Mouse (Mus musculus) midbrain, embryonic 12.5 days (tissue): ENCODE measurements at regions not wholly inside any gene's neighbourhood (a gene's known extent, or its start where the extent isn't known, plus 50 kb on each side); places are given as distances from the start of the nearest gene placed in this dataset.

Experiments
- ATAC-seq: fragments of 200-750 bp; cut with Nextera tagmentation; 2 replicates; pipeline ENCODE4 v1.8.0; 2017; ENCODE audit warnings: low read depth, moderate TSS enrichment, moderate library complexity; ENCODE audit not compliant: low FRiP score
- H3K27ac ChIP-seq: fragments of 300-500 bp; sonication (generic); replicated peaks from 2 replicates; pipeline ENCODE4 v1.5.1; 2016; ENCODE audit warnings: mild to moderate bottlenecking
- H3K27me3 ChIP-seq: fragments of 300-500 bp; sonication (generic); 2 replicates; pipeline ENCODE4 v1.6.1; 2016; ENCODE audit warnings: mild to moderate bottlenecking
- H3K36me3 ChIP-seq: fragments of 300-500 bp; sonication (generic); 2 replicates; pipeline ENCODE4 v1.6.1; 2016
- H3K4me1 ChIP-seq: fragments of 300-500 bp; sonication (generic); 2 replicates; pipeline ENCODE4 v1.6.1; 2016
- H3K4me2 ChIP-seq: fragments of 300-500 bp; sonication (generic); replicated peaks from 2 replicates; pipeline ENCODE4 v1.6.1; 2016; ENCODE audit warnings: mild to moderate bottlenecking, moderate library complexity
- H3K4me3 ChIP-seq: fragments of 300-500 bp; sonication (generic); 2 replicates; pipeline ENCODE4 v1.5.1; 2016; ENCODE audit warnings: mild to moderate bottlenecking
- H3K9ac ChIP-seq: fragments of 300-500 bp; sonication (generic); replicated peaks from 2 replicates; pipeline ENCODE4 v1.6.1; 2016; ENCODE audit warnings: mild to moderate bottlenecking, moderate library complexity
- H3K9me3 ChIP-seq: fragments of 300-500 bp; sonication (generic); 2 replicates; pipeline ENCODE4 v1.6.1; 2016; ENCODE audit warnings: mild to moderate bottlenecking
- WGBS: fragments of 180-500 bp; shearing (Covaris S2); methylation state at CpG from one replicate; pipeline ENCODE4 v1.1.7; 2016; 5-methylcytosine and 5-hydroxymethylcytosine counted together

DNA sequence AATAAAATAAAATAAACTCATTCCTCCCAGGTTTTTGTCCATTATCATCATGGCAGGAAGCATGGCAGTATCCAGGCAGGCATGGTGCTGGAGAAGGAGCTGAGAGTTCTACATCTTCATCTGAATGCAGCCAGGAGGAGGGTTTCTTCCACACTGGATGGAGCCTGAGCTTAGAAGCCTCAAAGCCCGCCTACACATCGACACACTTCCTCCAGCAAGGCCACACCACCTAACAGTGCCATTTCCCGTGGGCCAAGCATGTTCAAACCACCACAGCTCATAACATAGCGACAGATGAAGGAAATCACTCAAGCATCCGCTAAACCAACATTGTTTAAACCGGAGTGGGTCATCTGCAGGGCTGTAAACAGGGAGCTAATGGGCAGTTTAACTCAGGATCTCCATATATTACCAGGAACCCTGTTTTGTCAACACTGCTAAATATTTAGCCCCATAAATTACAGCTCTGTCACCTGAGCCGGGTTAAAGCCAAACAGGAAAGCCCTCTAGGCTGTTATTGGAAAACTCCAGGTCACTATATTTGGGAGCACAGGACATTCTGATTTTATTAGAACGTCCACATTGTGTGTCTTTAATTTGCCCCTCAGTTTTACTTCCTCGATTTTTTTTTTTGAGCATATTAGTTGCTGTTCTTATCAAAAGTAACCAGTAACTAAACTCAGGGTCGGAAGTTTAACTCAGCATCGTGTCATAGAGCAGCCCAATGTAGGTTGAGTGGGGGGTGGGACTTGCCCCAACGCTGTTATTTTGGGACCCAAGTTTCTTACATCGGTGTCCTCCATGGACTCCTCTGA, 77.9 kb upstream of the Cpm start:
- no peak for ATAC-seq

DNA sequence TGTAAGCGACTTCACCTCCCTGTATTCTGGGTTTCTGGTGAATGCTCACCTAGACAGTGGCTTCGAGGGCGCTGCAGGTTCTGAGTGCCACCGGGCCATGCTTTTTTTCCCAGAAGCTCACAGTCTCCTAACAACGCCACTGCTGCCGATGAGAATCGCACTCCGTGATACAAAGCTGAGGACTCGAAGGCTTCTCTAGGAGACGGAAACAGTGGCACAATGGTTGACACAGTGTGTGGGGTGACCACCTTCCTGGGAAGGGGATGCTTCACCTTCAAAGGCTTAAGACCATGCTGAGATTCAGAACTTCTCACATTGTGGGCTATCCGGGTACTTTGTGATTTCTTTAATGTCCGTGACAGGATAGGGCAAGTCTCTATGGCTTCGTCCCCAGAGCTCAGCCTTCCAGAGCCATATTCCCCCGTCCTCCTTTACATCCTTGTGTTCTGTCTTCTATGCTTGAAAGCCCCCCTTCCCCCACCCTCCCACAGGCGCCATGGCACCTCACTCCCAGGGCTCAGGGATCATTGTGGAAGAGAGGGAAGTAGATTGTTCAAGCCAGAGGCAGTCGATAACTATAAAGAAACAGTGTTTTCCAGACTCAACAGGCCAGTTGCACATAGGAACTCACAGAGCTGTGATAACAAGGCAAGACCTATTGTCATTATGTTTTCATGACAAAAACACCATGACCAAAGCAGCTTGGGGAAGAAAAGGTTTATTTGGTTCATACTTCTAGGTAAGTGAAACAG, 79.3 kb upstream of the Cpm start:
- Histone ChIP-seq H3K4me3 (no peak overlapping the region), H3K9me3 (no peaks in the 10 kb centered on the region), H3K27ac (no peak overlapping the region), H3K27me3 (0 out of 2 replicates have a peak, but pooled peaks cover 3% of the 10 kb centered on the region), H3K4me1 (no peaks in the 10 kb centered on the region), H3K4me2 (no peak overlapping the region), H3K36me3 (no peaks in the 10 kb centered on the region), H3K9ac (no peak overlapping the region)
- ATAC-seq: no peak
- 80% methylated on average over 16 of the region's 16 CpGs for WGBS

More for the DNA sequence above, 77.9 kb upstream of the Cpm start:
- Histone ChIP-seq H3K4me3 (no peak overlapping the region), H3K4me1 (no peaks in the 10 kb centered on the region), H3K27me3 (0 out of 2 replicates have a peak, but pooled peaks cover 3% of the 10 kb centered on the region), H3K27ac (no peak overlapping the region), H3K36me3 (no peaks in the 10 kb centered on the region), H3K9me3 (no peaks in the 10 kb centered on the region), H3K9ac (no peak overlapping the region), H3K4me2 (no peak overlapping the region)
- 91% methylated on average over 13 of the region's 13 CpGs for WGBS

DNA sequence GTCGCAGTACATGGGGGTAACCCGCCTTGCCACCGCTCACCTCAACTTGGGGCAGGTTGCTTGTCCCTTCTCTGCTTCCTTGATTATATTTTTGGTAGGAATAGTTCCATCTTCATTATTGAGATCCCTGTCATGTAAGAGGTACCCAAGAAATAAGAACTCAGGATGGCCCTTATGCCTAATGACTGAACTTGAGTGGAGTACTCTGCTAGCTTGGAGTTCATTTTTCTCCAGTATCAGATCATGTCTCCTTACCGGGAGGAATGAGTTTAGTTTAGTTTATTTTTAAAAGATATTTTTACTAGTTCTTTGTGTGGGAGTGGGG, 79.8 kb upstream of the Cpm start:
- Histone ChIP-seq H3K27me3 (0 out of 2 replicates have a peak, but pooled peaks cover 3% of the 10 kb centered on the region), H3K9me3 (no peaks in the 10 kb centered on the region), H3K36me3 (no peaks in the 10 kb centered on the region), H3K9ac (no peak overlapping the region), H3K4me2 (no peak overlapping the region), H3K27ac (no peak overlapping the region), H3K4me1 (no peaks in the 10 kb centered on the region), H3K4me3 (no peak overlapping the region)
- ATAC-seq: no peak
- WGBS: 94% methylated on average over 4 of the region's 4 CpGs

DNA sequence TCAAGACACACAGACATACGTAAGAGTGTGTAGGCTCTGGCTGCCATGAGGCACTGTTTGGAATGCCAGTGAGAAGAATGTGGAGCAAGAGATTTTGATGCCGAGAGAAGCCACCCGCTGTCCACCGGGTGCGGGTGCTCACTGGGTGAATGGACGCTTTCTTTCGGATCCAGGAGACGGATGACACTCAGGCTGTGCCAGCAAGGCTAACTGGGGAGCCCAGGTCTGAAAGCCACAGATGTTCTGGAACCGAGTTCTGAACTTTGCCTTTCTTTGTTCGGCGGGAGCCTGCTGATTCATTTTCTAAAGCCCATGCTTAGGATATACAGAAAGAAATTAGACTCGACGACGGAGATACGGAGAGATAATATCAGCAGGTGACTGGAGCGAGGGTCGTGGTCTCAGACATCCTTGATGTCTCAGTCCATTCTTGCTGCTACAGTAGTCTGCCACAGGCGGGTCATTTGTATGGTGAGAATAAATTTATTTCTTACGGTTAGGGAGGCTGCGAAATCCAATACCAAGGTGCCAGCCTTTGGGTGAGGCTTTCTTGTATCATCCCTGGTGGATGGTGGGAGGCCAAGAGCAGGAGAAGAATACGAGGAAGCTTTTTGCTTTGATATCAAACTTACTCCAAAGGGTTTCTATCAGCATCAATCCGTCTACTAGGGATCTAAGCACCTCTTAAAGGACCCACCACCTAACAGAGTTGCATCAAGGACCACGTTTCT, 80.4 kb upstream of the Cpm start:
- Histone ChIP-seq H3K4me2 (no peak overlapping the region), H3K4me1 (no peaks in the 10 kb centered on the region), H3K9ac (no peak overlapping the region), H3K27ac (no peak overlapping the region), H3K27me3 (0 out of 2 replicates have a peak, but pooled peaks cover 3% of the 10 kb centered on the region), H3K36me3 (no peaks in the 10 kb centered on the region), H3K9me3 (no peaks in the 10 kb centered on the region), H3K4me3 (no peak overlapping the region)
- no peak for ATAC-seq
- WGBS: 93% methylated on average over 23 of the region's 23 CpGs

DNA sequence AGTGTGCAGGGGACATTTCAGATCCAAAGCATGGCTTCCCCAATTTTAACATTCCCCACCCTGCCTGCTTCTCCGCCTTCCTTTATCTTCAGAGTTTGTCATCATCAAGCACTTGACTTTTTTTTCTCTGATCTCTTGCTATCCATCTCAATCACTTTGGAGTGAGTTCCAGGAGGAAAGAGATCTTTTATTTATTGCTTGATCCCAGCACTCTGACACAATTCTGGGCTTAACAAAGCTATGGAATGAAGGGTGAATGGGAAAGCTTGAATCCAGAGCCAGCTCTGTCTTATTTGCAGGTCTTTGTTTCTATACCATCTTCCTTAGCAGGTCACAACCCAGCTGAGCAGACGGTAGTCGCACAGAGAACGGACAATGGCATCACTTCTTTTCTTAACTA, 81.0 kb upstream of the Cpm start:
- H3K4me2 ChIP-seq: no peak overlapping the region
- WGBS: 90% methylated on average over 4 of the region's 4 CpGs
- no peak for ATAC-seq
- no peak overlapping the region for H3K9ac ChIP-seq
- H3K9me3 ChIP-seq: no peaks in the 10 kb centered on the region
- no peaks in the 10 kb centered on the region for H3K36me3 ChIP-seq
- H3K4me3 ChIP-seq: no peak overlapping the region
- H3K27me3 ChIP-seq: 0 out of 2 replicates have a peak, but pooled peaks cover 3% of the 10 kb centered on the region
- H3K27ac ChIP-seq: no peak overlapping the region
- no peaks in the 10 kb centered on the region for H3K4me1 ChIP-seq

DNA sequence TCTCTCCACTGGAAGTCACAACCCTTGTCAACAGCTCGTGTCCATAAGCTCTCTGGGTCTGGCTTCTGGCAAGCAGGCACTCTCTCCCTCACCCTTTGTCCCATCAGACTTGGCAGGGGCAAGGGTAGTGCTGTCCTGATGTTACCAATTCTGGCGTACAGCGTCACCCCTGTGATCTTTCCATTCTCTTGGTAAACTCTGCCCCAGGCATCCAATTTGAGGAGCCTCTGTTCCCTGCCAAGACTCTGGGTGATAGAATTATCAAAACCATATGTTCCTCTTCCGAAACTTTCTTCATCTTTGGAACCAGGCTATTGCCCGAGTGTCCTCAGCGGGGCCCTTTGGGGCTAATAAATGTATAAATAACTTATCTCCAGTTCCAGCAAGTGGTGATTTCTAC, 82.0 kb upstream of the Cpm start:
- H3K27ac ChIP-seq: no peak overlapping the region
- 0 out of 2 replicates have a peak, but pooled peaks cover 3% of the 10 kb centered on the region for H3K27me3 ChIP-seq
- no peak overlapping the region for H3K4me3 ChIP-seq
- WGBS: 88% methylated on average over 6 of the region's 6 CpGs
- no peaks in the 10 kb centered on the region for H3K9me3 ChIP-seq
- H3K36me3 ChIP-seq: no peaks in the 10 kb centered on the region
- no peaks in the 10 kb centered on the region for H3K4me1 ChIP-seq
- H3K9ac ChIP-seq: no peak overlapping the region
- no peak for ATAC-seq
- no peak overlapping the region for H3K4me2 ChIP-seq

DNA sequence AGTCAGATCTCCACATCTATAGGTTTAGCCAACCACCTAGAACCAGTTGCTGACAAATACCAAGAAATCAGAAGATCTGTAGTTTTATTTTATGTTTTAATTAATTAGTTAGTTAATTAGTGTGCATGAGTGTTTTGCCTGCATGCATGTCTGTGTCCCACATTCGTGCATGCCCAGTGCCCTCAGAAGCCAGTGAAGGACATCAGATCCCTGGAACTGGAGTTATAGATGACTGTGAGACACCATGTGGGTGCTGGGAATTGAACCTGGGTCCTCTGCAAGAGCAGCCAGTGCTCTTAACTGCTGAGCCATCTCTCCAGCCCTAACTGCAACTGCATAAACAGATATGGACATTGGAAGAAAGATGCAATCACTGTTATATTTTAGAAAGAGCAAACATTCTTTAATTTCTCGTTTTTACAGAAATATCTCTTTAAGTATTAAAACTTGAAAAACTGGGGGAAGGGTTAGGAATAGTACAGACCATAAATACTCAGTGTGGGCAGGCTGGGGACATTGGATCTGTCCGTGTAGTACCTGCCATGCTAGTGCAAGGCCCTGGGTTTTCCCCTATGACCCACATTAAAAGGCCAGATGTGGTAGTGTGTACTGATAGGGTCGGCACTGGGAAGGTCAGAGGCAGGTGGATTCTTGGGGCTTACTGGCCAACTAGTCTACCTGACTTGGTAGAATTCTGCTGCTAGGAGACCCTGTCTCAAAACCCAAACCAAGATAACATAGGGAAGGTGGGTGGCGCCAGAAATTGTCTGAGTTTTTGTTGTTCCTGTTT, 83.3 kb upstream of the Cpm start:
- 91% methylated on average over 5 of the region's 5 CpGs for WGBS
- no peak for ATAC-seq

DNA sequence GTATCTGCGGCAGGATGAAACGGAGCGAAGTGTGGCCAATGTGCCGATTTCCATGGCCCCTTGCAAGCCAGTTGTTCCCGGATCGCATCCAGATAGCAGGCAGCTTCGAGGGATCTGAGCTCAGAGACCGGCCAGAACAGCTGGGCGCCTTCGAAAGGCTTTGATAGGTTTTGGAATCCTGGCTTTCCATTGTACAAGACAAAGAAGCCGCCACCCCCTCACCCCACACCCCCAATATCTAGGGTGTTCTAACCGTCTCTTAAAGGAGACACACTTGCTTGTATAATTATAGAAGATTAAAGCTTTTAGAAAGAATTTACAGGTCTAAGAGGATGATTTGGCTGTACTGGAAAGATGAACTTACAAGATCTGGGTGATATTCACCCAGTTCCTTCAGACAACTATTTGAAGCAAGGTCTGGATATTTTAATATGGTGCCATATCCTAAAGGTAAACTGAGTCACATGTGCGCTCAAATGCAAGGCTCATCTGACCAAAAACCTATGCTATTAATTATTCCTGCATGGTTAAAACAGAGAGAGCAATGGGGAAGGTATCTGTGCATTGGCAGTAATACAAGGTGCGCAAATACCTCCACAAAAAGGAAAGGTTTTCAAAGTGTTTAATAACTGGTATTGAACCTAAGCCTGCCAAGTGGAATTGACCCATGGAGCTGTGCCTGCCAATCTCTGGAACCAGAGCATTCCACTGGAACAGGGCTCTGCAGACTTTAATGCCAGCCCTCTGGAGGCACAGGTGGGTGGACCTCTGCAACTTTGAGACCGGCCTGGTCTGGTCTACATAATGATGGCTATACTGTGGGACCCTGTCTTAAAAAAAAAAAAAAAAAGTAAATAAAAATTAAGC, 84.4 kb upstream of the Cpm start:
- Histone ChIP-seq H3K27ac (no peak overlapping the region), H3K27me3 (0 out of 2 replicates have a peak, but pooled peaks cover 3% of the 10 kb centered on the region), H3K9me3 (no peaks in the 10 kb centered on the region), H3K4me3 (no peak overlapping the region), H3K36me3 (no peaks in the 10 kb centered on the region), H3K4me1 (no peaks in the 10 kb centered on the region), H3K4me2 (peak overlapping the region; percentile 6; the same call in 1 of the 2 replicates), H3K9ac (no peak overlapping the region)
- 41% methylated on average over 15 of the region's 15 CpGs for WGBS
- ATAC-seq: no peak

More for the DNA sequence above, 83.3 kb upstream of the Cpm start:
- Histone ChIP-seq H3K27me3 (0 out of 2 replicates have a peak, but pooled peaks cover 3% of the 10 kb centered on the region), H3K27ac (no peak overlapping the region), H3K9ac (no peak overlapping the region), H3K4me1 (no peaks in the 10 kb centered on the region), H3K36me3 (no peaks in the 10 kb centered on the region), H3K4me3 (no peak overlapping the region), H3K9me3 (no peaks in the 10 kb centered on the region), H3K4me2 (no peak overlapping the region)

DNA sequence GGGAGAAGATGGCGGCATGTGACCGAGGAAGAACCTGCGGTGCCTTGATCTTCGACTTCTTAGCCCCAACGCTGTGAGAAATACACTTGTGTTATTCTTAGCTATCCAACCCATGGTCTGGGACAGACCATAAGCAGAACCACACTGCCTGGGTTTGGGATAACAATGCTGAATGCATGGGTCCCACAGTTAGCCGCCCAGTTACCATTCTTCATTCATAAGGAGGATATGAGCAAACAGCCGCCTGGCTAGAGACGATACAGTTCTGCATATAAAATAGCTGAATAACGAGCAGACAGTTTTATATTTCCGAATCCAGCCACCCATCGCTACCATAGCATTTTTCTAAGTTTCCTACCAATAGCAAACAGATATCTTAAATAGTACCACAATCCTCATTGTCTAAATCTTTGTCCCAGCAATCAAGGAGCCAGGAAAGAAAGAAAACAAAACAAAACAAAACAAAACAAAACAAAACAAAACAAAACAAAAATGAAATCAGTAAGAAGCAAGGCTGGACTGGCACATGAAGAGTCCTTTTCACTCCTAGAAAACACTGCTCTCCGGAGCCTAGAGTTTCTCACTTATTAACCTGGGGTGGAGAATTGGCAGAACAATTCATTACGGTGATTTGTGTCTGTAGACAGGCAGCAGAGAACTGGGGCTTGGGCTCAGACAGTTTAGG, 85.2 kb upstream of the Cpm start:
- no peaks in the 10 kb centered on the region for H3K9me3 ChIP-seq
- peak overlapping the region; percentile 6; the same call in 1 of the 2 replicates for H3K4me2 ChIP-seq
- no peak overlapping the region for H3K9ac ChIP-seq
- H3K36me3 ChIP-seq: no peaks in the 10 kb centered on the region
- no peak overlapping the region for H3K4me3 ChIP-seq
- no peaks in the 10 kb centered on the region for H3K4me1 ChIP-seq
- 0 out of 2 replicates have a peak, but pooled peaks cover 3% of the 10 kb centered on the region for H3K27me3 ChIP-seq
- no peak for ATAC-seq
- WGBS: 85% methylated on average over 13 of the region's 13 CpGs
- H3K27ac ChIP-seq: no peak overlapping the region

DNA sequence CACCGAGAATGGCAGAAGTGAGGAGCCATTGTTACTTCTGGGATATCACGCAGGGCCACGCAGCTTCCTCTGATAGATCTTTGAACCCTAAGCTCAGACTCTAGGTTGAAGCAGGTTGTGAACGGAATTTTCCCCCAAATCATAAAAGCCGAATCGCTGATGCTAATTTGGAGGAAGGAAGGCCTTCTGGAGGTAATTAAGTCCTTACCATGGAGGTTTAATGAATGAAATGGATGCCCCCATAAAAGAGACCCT, 85.7 kb upstream of the Cpm start:
- ATAC-seq: no peak
- H3K27me3 ChIP-seq: 0 out of 2 replicates have a peak, but pooled peaks cover 3% of the 10 kb centered on the region
- 92% methylated on average over 6 of the region's 6 CpGs for WGBS

More for the DNA sequence above, 85.7 kb upstream of the Cpm start:
- Histone ChIP-seq H3K4me3 (no peak overlapping the region), H3K4me1 (no peaks in the 10 kb centered on the region), H3K4me2 (no peak overlapping the region), H3K9ac (no peak overlapping the region), H3K36me3 (no peaks in the 10 kb centered on the region), H3K27ac (no peak overlapping the region), H3K9me3 (no peaks in the 10 kb centered on the region)
